Mouse (Mus musculus) CH12.LX (cell line): ENCODE measurements around the gene Dnal4. TPM values are rescaled to one million over a fixed set of nuclear protein-coding genes. Genes with fewer than 3 reads are reported as not detected.

ENCODE experiments used
- DNase-seq: peaks from one replicate; pipeline ENCODE4 v3.0.0-alpha.2; 2013; ENCODE audit errors: extremely low read depth
- H3K27ac ChIP-seq: 2 replicates; pipeline ENCODE4 v1.5.1; 2012; ENCODE audit warnings: low read depth, mild to moderate bottlenecking, control low read depth, moderate library complexity; ENCODE audit not compliant: insufficient read depth
- H3K27me3 ChIP-seq: replicated peaks from 2 replicates; pipeline ENCODE3; 2012; ENCODE audit warnings: inconsistent platforms
- H3K36me3 ChIP-seq, 2 experiments: replicated peaks in 1 of 2; 2 replicates each; pipeline versions ENCODE3 to v1.6.1; 2012; ENCODE audit warnings: inconsistent platforms in 1 of 2, low read length in 1 of 2, mild to moderate bottlenecking in 1 of 2, mixed read lengths in 1 of 2, moderate library complexity in 1 of 2; ENCODE audit not compliant: control insufficient read depth in 1 of 2, insufficient read depth in 1 of 2
- H3K4me1 ChIP-seq, 2 experiments: 2 replicates each; pipeline ENCODE4 v1.6.1; 2012; ENCODE audit warnings: inconsistent platforms in 1 of 2, moderate library complexity in 1 of 2; ENCODE audit not compliant: insufficient read depth in 2 of 2, control insufficient read depth in 1 of 2
- H3K4me2 ChIP-seq: 2 replicates; pipeline ENCODE4 v1.6.1; 2012; ENCODE audit warnings: low read depth, mild to moderate bottlenecking, control low read depth; ENCODE audit not compliant: poor library complexity, insufficient read depth, severe bottlenecking
- H3K4me3 ChIP-seq, 3 experiments: fragments of 150-350 bp in 1 of 3; sonication (generic) in 1 of 3; replicated peaks in 1 of 3; 2 replicates each; pipeline versions ENCODE3 to v1.5.1; 2011 to 2012; ENCODE audit warnings: low read depth in 2 of 3, low read length in 2 of 3, mild to moderate bottlenecking in 2 of 3, moderate library complexity in 2 of 3, control low read depth in 1 of 3, improper control_type of control experiment in 1 of 3, inconsistent platforms in 1 of 3, mixed read lengths in 1 of 3; ENCODE audit not compliant: poor library complexity in 1 of 3
- H3K79me2 ChIP-seq: replicated peaks from 2 replicates; pipeline ENCODE4 v1.6.1; 2012; ENCODE audit warnings: mild to moderate bottlenecking, moderate library complexity; ENCODE audit not compliant: control insufficient read depth, poor library complexity, insufficient read depth, severe bottlenecking; ENCODE audit errors: extremely low read depth
- H3K9ac ChIP-seq: 2 replicates; pipeline ENCODE4 v1.6.1; 2012; ENCODE audit warnings: low read depth, mild to moderate bottlenecking, control low read depth, moderate library complexity; ENCODE audit not compliant: insufficient read depth
- H3K9me3 ChIP-seq: replicated peaks from 2 replicates; pipeline ENCODE3; 2012; ENCODE audit warnings: low read length, inconsistent platforms, mixed read lengths
- CHD1 ChIP-seq: IDR thresholded peaks from 2 replicates; pipeline ENCODE4 v1.6.1; 2012; ENCODE audit warnings: low read depth, low read length, improper control_type of control experiment, inconsistent platforms
- ETS1 ChIP-seq: conservative IDR thresholded peaks from 2 replicates; pipeline ENCODE4 v1.6.1; 2012; ENCODE audit warnings: low read depth, mild to moderate bottlenecking, inconsistent platforms, low read length, improper control_type of control experiment, moderate library complexity
- MAX ChIP-seq: IDR thresholded peaks from 2 replicates; pipeline ENCODE4 v1.6.1; 2011; ENCODE audit warnings: low read length, improper control_type of control experiment
- MAZ ChIP-seq: IDR thresholded peaks from 2 replicates; pipeline ENCODE4 v1.6.1; 2012; ENCODE audit warnings: low read depth, mild to moderate bottlenecking, inconsistent platforms, low read length, improper control_type of control experiment, moderate library complexity
- MYC ChIP-seq: IDR thresholded peaks from 2 replicates; pipeline ENCODE4 v1.6.1; 2011; ENCODE audit warnings: low read depth, mild to moderate bottlenecking, improper control_type of control experiment, low read length
- PAX5 ChIP-seq: IDR thresholded peaks from 2 replicates; pipeline ENCODE4 v1.6.1; 2012; ENCODE audit warnings: low read length, inconsistent platforms, mixed read lengths
- POLR2A ChIP-seq: IDR thresholded peaks from 2 replicates; pipeline ENCODE4 v1.6.1; 2011; ENCODE audit warnings: low read depth, mild to moderate bottlenecking, improper control_type of control experiment, low read length
- RAD21 ChIP-seq: IDR thresholded peaks from 2 replicates; pipeline ENCODE4 v1.6.1; 2011; ENCODE audit warnings: low read depth, mild to moderate bottlenecking, low read length, improper control_type of control experiment, moderate library complexity
- RCOR1 ChIP-seq: conservative IDR thresholded peaks from 2 replicates; pipeline ENCODE4 v1.6.1; 2012; ENCODE audit warnings: low read depth, mild to moderate bottlenecking, inconsistent platforms, low read length, improper control_type of control experiment
- TBP ChIP-seq: conservative IDR thresholded peaks from 2 replicates; pipeline ENCODE4 v1.6.1; 2011; ENCODE audit warnings: low read depth, low read length, improper control_type of control experiment
- ZC3H11A ChIP-seq: IDR thresholded peaks from 2 replicates; pipeline ENCODE4 v1.6.1; 2012; ENCODE audit warnings: low read depth, mild to moderate bottlenecking, inconsistent platforms, low read length, improper control_type of control experiment
- ZMIZ1 ChIP-seq: IDR thresholded peaks from 2 replicates; pipeline ENCODE4 v1.6.1; 2012; ENCODE audit warnings: low read depth, mild to moderate bottlenecking, inconsistent platforms, low read length, improper control_type of control experiment
- dilution Hi-C: fragments of 300-500 bp; cut with MboI; formaldehyde crosslinking; loops from 2 replicates; pipeline ENCODE4 v1.14.3; 2020; ENCODE audit warnings: low sequenced_read_pairs; ENCODE audit not compliant: extremely low pct_unique_long_range_greater_than_20kb, extremely low pct_ligation_motif_present
- in situ Hi-C: fragments of 300-500 bp; cut with MboI; formaldehyde crosslinking; loops from 3 replicates; pipeline ENCODE4 v1.14.3; 2019; ENCODE audit warnings: low sequenced_read_pairs, low pct_ligation_motif_present, low pct_unique_long_range_greater_than_20kb, mixed read lengths
- polyA plus RNA-seq: library from polyadenylated mRNA; unstranded; fragments of >175 nt; gene quantifications from 2 replicates; pipeline ENCODE4 v1.2.1, GENCODE M21; 2012; ENCODE audit warnings: low read depth; ENCODE audit not compliant: insufficient read length
- total RNA-seq, 2 experiments: library from RNA; depleted of rRNA; stranded (reverse); fragments of 300-350 nt in 1 of 2; fragments of >200 nt in 1 of 2; gene quantifications; 2 replicates each; pipeline ENCODE4 v1.2.3; 2012 to 2014

The Dnal4 gene
- total and polyA plus RNA-seq, 3 experiments = 11.7 to 20.9 (median 18.5) TPM

DNA sequence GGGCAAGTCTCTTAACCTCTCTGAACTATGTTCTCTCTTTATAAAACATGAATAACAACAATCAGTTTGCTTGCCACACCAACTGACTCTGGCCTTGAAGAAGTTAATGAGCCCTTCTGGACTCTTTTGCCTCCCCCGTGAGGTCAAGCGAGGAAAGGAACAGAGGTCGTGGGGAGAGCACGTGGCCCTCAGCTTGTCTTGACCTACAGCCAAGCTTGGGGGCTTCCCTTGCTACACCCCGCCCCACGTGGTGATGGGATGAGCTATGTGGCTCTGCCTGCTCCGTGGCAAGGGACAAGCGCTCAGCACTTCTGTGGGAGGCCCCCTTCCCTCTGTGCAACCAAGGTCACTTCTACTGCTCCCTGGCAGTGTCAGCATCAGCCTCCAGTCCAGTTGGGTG, 32.9 kb downstream of the Dnal4 start:
- H3K4me1 ChIP-seq = peaks cover 17 to 56% of the 10 kb centered on the region in 2 experiments
- peaks cover 3 to 43% of the 10 kb centered on the region in 2 experiments for H3K36me3 ChIP-seq
- in situ Hi-C loops = loop anchor here (10.0 kb wide), 1 partner anchor 350 kb away; the partner anchor contains the start of genes Rpl3 and Syngr1
- H3K27me3 ChIP-seq = no peaks in the 10 kb centered on the region
- H3K9me3 ChIP-seq = no peaks in the 10 kb centered on the region
- DNase-seq = no peak
- no peaks in the 10 kb centered on the region for H3K79me2 ChIP-seq
- H3K4me3 ChIP-seq = no peak overlapping the region
- H3K9ac ChIP-seq = no peak overlapping the region
- H3K4me2 ChIP-seq = no peak overlapping the region
- no peak overlapping the region for H3K27ac ChIP-seq
- TF ChIP-seq TBP = no peak
- TF ChIP-seq POLR2A = no peak
- TF ChIP-seq ETS1 = no peak
- TF ChIP-seq PAX5 = no peak
- dilution Hi-C loops = no loop called here

DNA sequence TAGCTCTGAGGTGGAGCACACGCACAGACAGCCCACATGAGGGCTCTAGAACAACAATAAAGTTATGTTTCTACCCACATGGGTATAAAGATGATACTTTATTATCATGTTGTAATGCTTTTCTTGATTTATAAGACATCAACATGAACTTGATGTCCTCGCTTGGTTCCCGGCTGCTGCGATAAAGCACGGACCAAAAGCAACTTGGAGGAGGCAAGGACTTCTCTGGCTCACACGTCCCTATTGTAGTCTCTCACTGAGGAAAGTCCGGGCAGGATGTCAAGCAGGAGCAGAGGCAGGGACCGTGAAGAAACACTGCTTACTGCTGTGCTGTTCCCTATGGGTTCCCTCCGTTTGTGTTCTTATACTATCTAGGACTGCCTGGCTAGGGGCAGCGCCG, 33.6 kb downstream of the Dnal4 start:
- H3K9me3 ChIP-seq = no peaks in the 10 kb centered on the region
- H3K27me3 ChIP-seq = no peaks in the 10 kb centered on the region
- no peak for DNase-seq
- TF ChIP-seq ZC3H11A = no peak
- no peak for TF ChIP-seq MAZ
- no peak for TF ChIP-seq TBP
- TF ChIP-seq ZMIZ1 = no peak
- TF ChIP-seq PAX5 = no peak
- TF ChIP-seq CHD1 = no peak
- H3K9ac ChIP-seq = no peak overlapping the region
- in situ Hi-C loops = loop anchor here (10.0 kb wide), 1 partner anchor 351 kb away; the partner anchor contains the start of genes Rpl3 and Syngr1
- no peak overlapping the region for H3K27ac ChIP-seq
- H3K79me2 ChIP-seq = no peaks in the 10 kb centered on the region
- dilution Hi-C loops = no loop called here
- no peak overlapping the region for H3K4me3 ChIP-seq
- H3K36me3 ChIP-seq = peaks cover 11 to 50% of the 10 kb centered on the region in 2 experiments
- no peak overlapping the region for H3K4me2 ChIP-seq
- peaks cover 23 to 59% of the 10 kb centered on the region in 2 experiments for H3K4me1 ChIP-seq

- Histone ChIP-seq H3K4me1 (peaks cover 23 to 52% of the 10 kb centered on the region in 2 experiments), H3K36me3 (peaks cover 24 to 54% of the 10 kb centered on the region in 2 experiments), H3K27me3 (no peaks in the 10 kb centered on the region), H3K4me3 (peak overlapping the region; percentile 72 to 94 (median 85)), H3K79me2 (no peaks in the 10 kb centered on the region), H3K9me3 (no peaks in the 10 kb centered on the region), H3K9ac (peak overlapping the region; percentile 92), H3K4me2 (peak overlapping the region; percentile 68), H3K27ac (no peak overlapping the region)
- TF ChIP-seq RCOR1 = no peak
- 0 out of 2 replicates have a peak, but pooled peaks have one; percentile 5 for TF ChIP-seq POLR2A
- no peak for TF ChIP-seq RAD21
- no peak for TF ChIP-seq MAX
- 0 out of 2 replicates have a peak, but pooled peaks have one; percentile 10 for TF ChIP-seq MYC
- in situ Hi-C loops (loop anchor here (10.0 kb wide), 1 partner anchor 352 kb away; the partner anchor contains the start of genes Rpl3 and Syngr1), dilution Hi-C loops (no loop called here)
- no peak for DNase-seq
Observed at GRCm38 (mm10) chr15:79742706-79743023, 35.0 kb downstream of the Dnal4 start.
